Mouse (Mus musculus) hindbrain, postnatal 0 days (tissue): ENCODE results near the gene Tmc6. TPM values are rescaled to one million over a fixed set of nuclear protein-coding genes. Genes with fewer than 3 reads are reported as not detected.

Experiments used
- ATAC-seq: fragments of 200-750 bp; cut with Nextera tagmentation; 2 replicates; pipeline ENCODE4 v1.8.0; 2017; ENCODE audit warnings: mild to moderate bottlenecking, moderate TSS enrichment, moderate library complexity
- DNase-seq: peaks from one replicate; pipeline ENCODE4 v3.0.0-alpha.2; 2015; ENCODE audit warnings: low spot score
- H3K27ac ChIP-seq: fragments of 300-500 bp; sonication (generic); 2 replicates; pipeline ENCODE4 v1.5.1; 2014; ENCODE audit warnings: mild to moderate bottlenecking
- H3K27me3 ChIP-seq: fragments of 300-500 bp; sonication (generic); 2 replicates; pipeline ENCODE4 v1.6.1; 2014; ENCODE audit warnings: low read length, mixed read lengths; ENCODE audit not compliant: insufficient read depth
- H3K36me3 ChIP-seq: fragments of 300-500 bp; sonication (generic); 2 replicates; pipeline ENCODE4 v1.6.1; 2014; ENCODE audit warnings: low read length, mixed read lengths; ENCODE audit not compliant: insufficient read depth
- H3K4me1 ChIP-seq: fragments of 300-500 bp; sonication (generic); 2 replicates; pipeline ENCODE4 v1.6.1; 2014; ENCODE audit warnings: antibody characterized with exemption, low read length, mixed read lengths; ENCODE audit not compliant: insufficient read depth
- H3K4me2 ChIP-seq: fragments of 300-500 bp; sonication (generic); 2 replicates; pipeline ENCODE4 v1.6.1; 2014; ENCODE audit warnings: low read depth, mild to moderate bottlenecking, low read length, moderate library complexity, mixed read lengths
- H3K4me3 ChIP-seq: fragments of 300-500 bp; sonication (generic); 2 replicates; pipeline ENCODE4 v1.5.1; 2014; ENCODE audit warnings: low read length
- H3K9ac ChIP-seq: fragments of 300-500 bp; sonication (generic); replicated peaks from 2 replicates; pipeline ENCODE4 v1.6.1; 2014; ENCODE audit warnings: mild to moderate bottlenecking, low read length, moderate library complexity, mixed read lengths
- H3K9me3 ChIP-seq: fragments of 300-500 bp; sonication (generic); 2 replicates; pipeline ENCODE4 v1.6.1; 2016; ENCODE audit warnings: low read length, mixed read lengths
- CTCF ChIP-seq: IDR thresholded peaks from 2 replicates; pipeline ENCODE4 v1.5.1; 2016; ENCODE audit warnings: antibody characterized with exemption, control low read depth, low read depth
- WGBS: fragments of 180-500 bp; shearing (Covaris S2); extraction: QIAGEN DNeasy Blood & Tissue Kit; methylation state at CpG from one replicate; pipeline ENCODE4 v1.1.7; 2014; 5-methylcytosine and 5-hydroxymethylcytosine counted together
- polyA plus RNA-seq: library from polyadenylated mRNA; unstranded; fragments of >200 nt; fragmentation: Nextera tagmentation; extraction: Ambion mirVana; gene quantifications from 2 replicates; pipeline ENCODE4 v1.2.1, GENCODE M21; 2015
- total RNA-seq: library from RNA; depleted of rRNA; stranded (reverse); fragments of >200 nt; gene quantifications from 2 replicates; pipeline ENCODE4 v1.2.3, GENCODE M21; 2014; rRNA removed

The Tmc6 gene
- total and polyA plus RNA-seq, 2 experiments from 2014 or later: 3.2 to 4.7 TPM

- Histone ChIP-seq H3K27me3 (no peaks in the 10 kb centered on the region), H3K9ac (no peak overlapping the region), H3K4me1 (no peaks in the 10 kb centered on the region), H3K4me2 (no peak overlapping the region), H3K9me3 (no peaks in the 10 kb centered on the region), H3K36me3 (peaks cover 49% of the 10 kb centered on the region), H3K27ac (no peak overlapping the region), H3K4me3 (no peak overlapping the region)
- ATAC-seq (no peak), DNase-seq (no peak)
- TF ChIP-seq CTCF: no peak
- 91% methylated on average over 3 of the region's 3 CpGs for WGBS
Measured at GRCm38 (mm10) chr11:117718838-117719237, 63.2 kb downstream of the Tmc6 start.

Other genes starting within 250 kb of the Tmc6 start
- gene Tnrc6c, start 127.9 kb downstream of the Tmc6 start, total RNA-seq: 56.4 and 64.9 TPM in 2 replicates
- gene Tnrc6c, start 127.9 kb downstream of the Tmc6 start, polyA plus RNA-seq: 18.3 and 19.7 TPM in 2 replicates
- gene Tmc8, start 122 bp downstream of the Tmc6 start, total RNA-seq: 0.73 and 0.75 TPM in 2 replicates
- 0.44 and 0.86 TPM in 2 replicates for gene Tmc8, start 122 bp downstream of the Tmc6 start, polyA plus RNA-seq
- gene 6030468B19Rik, start 15.5 kb upstream of the Tmc6 start, total RNA-seq: not detected in 2 replicates
- not detected in 2 replicates for gene 6030468B19Rik, start 15.5 kb upstream of the Tmc6 start, polyA plus RNA-seq
- 2.6 TPM in 1 of 2 replicates, not detected in the other for gene Gm20708, start 27.5 kb upstream of the Tmc6 start, total RNA-seq
- 0.67 and 1.4 TPM in 2 replicates for gene Gm20708, start 27.5 kb upstream of the Tmc6 start, polyA plus RNA-seq
- 21.5 and 31.7 TPM in 2 replicates for gene Syngr2, start 27.5 kb upstream of the Tmc6 start, total RNA-seq
- 17.2 and 18.8 TPM in 2 replicates for gene Syngr2, start 27.5 kb upstream of the Tmc6 start, polyA plus RNA-seq
- 4.8 and 7.5 TPM in 2 replicates for gene Afmid, start 43.7 kb upstream of the Tmc6 start, total RNA-seq
- 7.9 and 9.0 TPM in 2 replicates for gene Afmid, start 43.7 kb upstream of the Tmc6 start, polyA plus RNA-seq
- gene Tk1, start 43.9 kb upstream of the Tmc6 start, total RNA-seq: 26.1 and 31.5 TPM in 2 replicates
- 21.2 and 25.0 TPM in 2 replicates for gene Tk1, start 43.9 kb upstream of the Tmc6 start, polyA plus RNA-seq
- 5.6 and 14.6 TPM in 2 replicates for gene Birc5, start 67.1 kb upstream of the Tmc6 start, total RNA-seq
- gene Birc5, start 67.1 kb upstream of the Tmc6 start, polyA plus RNA-seq: 45.3 and 50.4 TPM in 2 replicates
- 0.31 and 0.58 TPM in 2 replicates for gene Tmem235, start 78.6 kb upstream of the Tmc6 start, total RNA-seq
- 0.09 TPM in 1 of 2 replicates, not detected in the other for gene Tmem235, start 78.6 kb upstream of the Tmc6 start, polyA plus RNA-seq
- gene Tha1, start 91.3 kb upstream of the Tmc6 start, total RNA-seq: 1.9 and 4.7 TPM in 2 replicates
- 2.0 and 3.4 TPM in 2 replicates for gene Tha1, start 91.3 kb upstream of the Tmc6 start, polyA plus RNA-seq
- gene Socs3, start 187.8 kb upstream of the Tmc6 start, total RNA-seq: 12.3 and 12.4 TPM in 2 replicates
- 6.0 and 7.0 TPM in 2 replicates for gene Socs3, start 187.8 kb upstream of the Tmc6 start, polyA plus RNA-seq
- gene Pgs1, start 204.1 kb upstream of the Tmc6 start, total RNA-seq: 72.7 and 85.0 TPM in 2 replicates
- 57.2 and 58.3 TPM in 2 replicates for gene Pgs1, start 204.1 kb upstream of the Tmc6 start, polyA plus RNA-seq